Mouse (Mus musculus): ENCODE data around the gene Srd5a1. TPM values are rescaled to one million over a fixed set of nuclear protein-coding genes. Genes with fewer than 3 reads are reported as not detected.

The Srd5a1 gene
- total RNA-seq, 2 experiments from 2014 or later: 16.5 to 18.9 TPM

DNA sequence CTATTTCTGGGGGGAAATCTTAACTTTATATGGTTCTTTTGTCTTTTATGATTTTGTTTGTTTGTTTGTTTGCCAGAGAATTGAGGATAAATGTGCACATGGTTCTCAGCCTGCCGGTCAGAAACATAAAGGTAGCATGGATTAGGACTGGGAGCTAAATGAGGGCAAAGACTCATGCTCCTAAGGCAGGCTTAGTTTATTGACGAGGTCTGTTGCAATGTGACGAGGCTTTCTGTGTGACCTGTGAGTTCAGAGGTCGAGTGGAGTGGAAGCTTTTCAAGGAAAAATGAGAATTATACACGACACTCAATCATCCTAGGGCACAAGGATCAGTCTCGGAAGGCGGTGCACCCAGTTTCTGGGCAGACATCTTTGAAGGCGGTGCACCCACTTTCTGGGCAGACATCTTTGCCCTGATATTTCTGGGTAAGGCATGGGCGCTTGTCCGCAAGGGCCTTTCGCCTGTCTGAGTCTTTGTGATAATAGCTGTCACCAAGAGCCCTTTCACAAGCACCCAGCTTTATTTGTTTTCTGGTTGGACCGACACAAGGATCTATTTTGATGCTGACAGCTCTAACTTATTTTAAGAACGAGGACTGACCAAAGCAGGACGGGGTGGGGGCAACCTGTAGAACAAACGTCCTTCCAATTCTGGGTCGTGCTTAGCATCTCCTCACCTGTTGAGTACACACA lies 63.6 kb downstream of the Srd5a1 start:
- intact Hi-C loops (cut with DNase I): no loop called here
- DNase-seq: no peak

GRCm38 (mm10) chr13:69545019-69545418 lies 66.2 kb downstream of the Srd5a1 start:
- DNase-seq: peak; percentile 53
- intact Hi-C loops (cut with DNase I): no loop called here

GRCm38 (mm10) chr13:69543595-69543994 lies 67.6 kb downstream of the Srd5a1 start:
- DNase-seq: no peak
- intact Hi-C loops (cut with DNase I): no loop called here

DNA sequence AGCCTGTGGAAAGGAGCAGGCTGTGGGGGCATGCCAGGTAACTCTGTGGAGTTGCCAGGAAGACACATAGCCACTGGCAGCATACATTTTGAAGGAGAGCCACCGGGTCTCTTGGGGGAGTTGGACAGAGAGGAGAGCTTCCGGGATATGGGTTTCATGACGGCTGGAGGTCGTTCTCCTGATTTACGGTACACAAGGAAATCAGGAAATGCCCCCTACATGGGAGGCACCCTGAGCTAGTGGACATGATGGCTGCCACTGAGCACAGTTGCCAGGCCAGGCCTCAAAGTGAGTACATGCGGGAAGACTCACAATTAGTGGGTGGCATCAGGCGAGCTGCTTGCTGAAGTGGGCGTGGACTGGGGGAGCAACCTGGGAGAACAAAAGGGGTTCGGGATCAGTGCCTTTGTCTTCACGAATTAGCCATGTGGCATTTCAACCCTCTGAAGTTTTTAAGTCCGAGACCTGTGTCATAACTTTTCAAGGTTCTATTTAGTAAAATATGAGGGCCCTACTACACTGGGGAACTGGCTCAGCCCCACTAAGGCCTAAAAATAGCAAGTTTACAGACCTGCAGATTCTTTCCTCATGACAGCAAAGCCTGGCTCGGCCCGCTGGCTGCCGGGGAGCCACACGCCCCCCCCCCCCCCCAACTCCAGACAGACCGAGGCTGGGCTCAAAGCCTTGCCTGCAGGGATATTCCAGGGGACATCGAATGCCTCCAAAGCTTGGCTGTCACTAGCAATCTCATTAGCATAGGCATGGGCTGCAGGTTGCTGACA lies 68.5 kb downstream of the Srd5a1 start:
- DNase-seq: no peak
- intact Hi-C loops (cut with DNase I): no loop called here

- no peak for DNase-seq
- intact Hi-C loops (cut with DNase I): no loop called here
These were observed 69.5 kb downstream of the Srd5a1 start for GRCm38 (mm10) chr13:69541776-69542175.

DNA sequence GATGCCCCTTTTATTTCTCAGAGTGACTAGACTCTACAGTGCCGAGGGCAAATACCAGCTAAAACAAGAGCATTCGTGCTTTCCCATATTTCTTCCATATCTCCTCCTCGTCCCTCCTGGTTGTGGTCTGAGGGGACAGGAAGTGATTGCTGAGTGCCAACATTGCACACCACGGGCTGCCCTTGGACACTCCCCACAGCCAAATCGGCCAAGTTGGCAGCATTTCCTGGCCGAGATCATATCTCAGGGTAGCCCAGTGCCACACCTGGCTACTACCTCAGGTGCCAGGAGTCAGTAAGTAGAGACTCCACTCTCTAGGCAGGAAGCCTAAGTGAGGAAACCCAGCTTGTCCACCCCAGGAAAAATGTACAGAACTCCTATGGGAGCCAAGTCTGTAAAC lies 70.0 kb downstream of the Srd5a1 start:
- peak; percentile 40 for DNase-seq
- intact Hi-C loops (cut with DNase I): no loop called here

- DNase-seq: no peak
- intact Hi-C loops (cut with DNase I): no loop called here
These were observed 72.9 kb downstream of the Srd5a1 start for GRCm38 (mm10) chr13:69538327-69538726.

DNA sequence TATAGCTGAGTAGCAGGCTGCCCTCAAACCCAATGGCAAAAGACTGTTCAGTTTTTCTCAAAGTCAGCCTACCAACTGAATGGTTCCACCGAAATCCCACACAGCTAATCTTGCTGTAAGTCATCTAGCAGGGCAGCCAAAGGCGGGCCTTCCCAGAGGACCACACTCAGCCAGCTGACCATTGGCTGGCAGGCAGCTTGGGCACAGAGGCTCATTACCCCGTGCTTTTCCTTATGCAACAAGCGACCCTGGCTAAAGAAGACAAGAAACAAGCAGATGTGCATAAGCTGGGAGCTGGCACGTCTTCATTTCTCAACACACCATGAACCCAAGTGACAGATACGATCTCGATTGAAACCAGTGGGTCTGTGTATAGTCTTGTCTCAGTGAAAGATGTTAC lies 73.9 kb downstream of the Srd5a1 start:
- peak; percentile 63 for DNase-seq
- intact Hi-C loops (cut with DNase I): no loop called here

GRCm38 (mm10) chr13:69536021-69536420 lies 75.2 kb downstream of the Srd5a1 start:
- DNase-seq: no peak
- intact Hi-C loops (cut with DNase I): no loop called here

DNA sequence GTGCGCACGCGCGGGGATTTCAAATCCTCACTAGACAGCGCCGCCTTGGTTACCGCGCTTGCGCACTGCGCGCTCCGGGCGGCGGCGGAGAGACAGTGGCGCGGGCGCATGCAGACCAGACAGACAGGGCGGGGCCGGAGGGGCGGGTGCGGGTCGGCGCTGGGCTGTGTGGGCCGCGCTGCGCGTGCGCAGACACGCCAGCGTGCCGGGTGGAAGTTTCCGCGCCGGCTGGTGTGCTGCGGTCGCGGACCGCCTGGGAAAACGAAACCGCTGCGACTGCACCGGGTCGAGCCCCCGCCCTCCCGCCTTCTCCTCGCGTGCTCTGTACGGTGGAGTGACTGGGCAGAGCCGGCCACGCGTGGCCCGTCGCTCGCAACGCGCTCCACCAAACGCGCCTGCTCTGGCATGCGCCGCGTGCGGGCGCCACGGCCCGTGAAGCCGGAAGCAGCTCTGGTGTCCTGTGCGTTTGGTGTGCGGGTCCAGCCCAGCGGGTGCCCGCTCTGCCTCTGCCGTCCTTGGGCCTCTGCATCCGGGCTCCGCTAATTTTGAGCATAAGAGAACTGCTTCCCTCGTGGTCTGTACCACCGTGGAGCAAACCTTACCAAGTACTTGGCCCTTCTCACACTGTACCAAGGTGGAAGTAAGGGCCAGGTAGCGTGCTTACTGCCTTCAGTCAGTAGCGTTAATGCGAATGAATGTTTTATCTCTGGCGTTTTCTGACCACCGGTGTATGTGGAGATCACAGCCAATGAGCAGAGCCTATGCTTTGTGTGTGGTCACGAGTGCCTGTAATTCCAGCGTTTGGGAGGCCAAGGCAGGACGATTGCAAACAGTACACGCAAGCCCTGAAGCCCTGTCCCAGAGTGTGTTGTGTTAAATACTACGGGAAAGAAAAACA lies 76.3 kb downstream of the Srd5a1 start:
- peak; percentile 99 for DNase-seq
- intact Hi-C loops (cut with DNase I): no loop called here

DNA sequence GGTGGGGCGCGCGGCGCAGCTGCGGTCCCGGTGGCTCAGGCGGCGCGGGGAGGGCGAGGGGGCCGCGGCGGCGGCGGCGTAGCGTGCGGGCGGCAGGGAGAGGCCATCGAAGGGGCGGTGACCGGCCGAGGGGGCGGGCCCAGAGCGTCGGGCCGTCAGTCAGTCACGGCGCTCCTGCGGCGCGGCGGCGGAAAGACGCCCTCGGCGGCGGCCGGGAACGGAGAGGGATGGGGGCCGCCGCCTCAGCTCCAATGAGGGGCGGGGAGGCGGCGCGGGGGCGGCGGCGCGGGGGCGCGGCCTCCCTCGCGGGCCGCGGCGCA lies 76.9 kb downstream of the Srd5a1 start, which contains the start of gene Tent4a:
Gene Tent4a, minus strand, starts transcription at position 284 of the 320 bp plus-strand sequence.
- no peak for DNase-seq
- intact Hi-C loops (cut with DNase I): no loop called here

- intact Hi-C loops (cut with DNase I): no loop called here
These were observed 77.6 kb downstream of the Srd5a1 start, which contains the start of gene Nsun2 for GRCm38 (mm10) chr13:69533405-69534333. Nsun2 (plus strand) TSS chr13:69533746.

GRCm38 (mm10) chr13:69532893-69533404 lies 78.3 kb downstream of the Srd5a1 start:
- no peak for DNase-seq
- intact Hi-C loops (cut with DNase I): no loop called here

More at GRCm38 (mm10) chr13:69533405-69534333, 77.6 kb downstream of the Srd5a1 start, which contains the start of gene Nsun2:
- DNase-seq: peak; percentile 55

DNA sequence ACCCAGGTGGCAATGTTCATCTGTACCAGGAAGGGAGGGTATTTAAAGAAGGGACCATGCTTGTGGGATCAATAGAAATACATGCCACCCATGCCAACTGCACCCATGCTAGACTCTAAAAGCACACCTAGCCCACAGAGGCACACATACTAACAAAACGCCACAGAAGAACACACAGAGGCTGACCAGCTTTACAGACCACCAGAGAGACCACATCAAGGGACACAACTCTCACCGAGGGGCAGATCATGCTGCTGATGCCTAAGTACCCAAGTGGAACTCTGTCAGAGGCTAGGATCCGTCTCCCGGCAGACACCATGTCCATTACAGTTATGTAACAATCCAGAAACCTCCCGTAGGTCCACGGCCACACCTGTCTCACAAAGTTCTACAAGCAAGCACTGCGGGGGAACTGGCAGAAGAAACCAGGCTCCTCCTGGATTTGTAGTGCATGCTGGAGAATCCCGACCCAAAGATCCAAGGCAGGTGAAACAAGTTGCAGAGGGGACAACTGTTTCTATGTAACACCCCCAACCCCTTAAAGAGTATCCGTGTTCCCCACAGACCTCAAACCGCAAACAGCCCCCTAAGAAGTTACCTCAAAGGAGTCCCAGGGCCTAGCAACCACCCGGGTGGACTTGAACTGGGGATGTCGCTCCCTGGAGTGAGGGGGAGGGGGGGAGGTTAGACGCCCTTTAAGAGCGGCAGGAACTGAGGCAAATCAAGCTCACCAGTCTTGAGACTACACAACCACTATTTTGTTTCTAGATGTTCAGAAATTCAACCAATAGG lies 78.9 kb downstream of the Srd5a1 start:
- intact Hi-C loops (cut with DNase I): no loop called here
- no peak for DNase-seq

DNA sequence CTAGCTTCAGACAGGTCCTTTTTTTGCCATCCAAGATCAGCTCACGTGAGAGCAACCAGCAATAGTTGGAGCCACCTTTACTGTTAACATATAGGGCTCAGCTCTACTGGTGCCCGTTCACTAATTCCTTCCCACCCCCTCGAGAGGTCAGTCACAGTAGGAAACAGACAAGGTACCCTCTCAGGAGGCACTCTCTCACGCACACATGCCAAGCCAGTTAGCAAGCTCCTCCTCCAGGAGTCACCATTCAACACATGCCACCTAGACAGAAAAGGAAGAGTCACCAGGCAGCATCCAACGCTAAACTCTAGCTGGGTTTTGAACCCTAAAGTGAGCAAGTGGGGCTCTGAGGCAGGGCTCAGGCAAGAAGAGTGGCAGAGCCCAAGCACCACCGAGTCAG lies 79.8 kb downstream of the Srd5a1 start:
- intact Hi-C loops (cut with DNase I): no loop called here
- DNase-seq: no peak

DNA sequence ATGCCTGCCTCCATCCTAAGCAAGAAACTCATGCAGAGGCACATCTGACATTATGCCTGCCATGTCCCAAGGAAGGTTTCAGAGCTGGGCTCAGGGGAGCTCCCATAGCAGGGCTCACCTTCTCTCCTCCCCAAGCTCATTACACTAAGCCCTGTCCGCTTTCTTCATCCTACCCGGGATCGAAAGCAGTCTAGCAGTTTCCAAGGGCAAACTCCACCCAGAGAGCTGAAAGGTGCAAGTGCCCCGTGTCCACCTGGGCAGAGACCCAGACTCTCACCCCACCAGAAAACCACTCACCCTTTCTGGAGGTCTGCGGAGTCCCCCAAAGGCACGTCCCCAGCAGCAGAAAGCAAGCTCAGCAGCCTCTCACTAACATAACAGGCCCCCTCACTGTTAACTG lies 80.3 kb downstream of the Srd5a1 start:
- no peak for DNase-seq
- intact Hi-C loops (cut with DNase I): no loop called here

GRCm38 (mm10) chr13:69530156-69530555 lies 81.1 kb downstream of the Srd5a1 start:
- intact Hi-C loops (cut with DNase I): no loop called here
- DNase-seq: no peak

DNA sequence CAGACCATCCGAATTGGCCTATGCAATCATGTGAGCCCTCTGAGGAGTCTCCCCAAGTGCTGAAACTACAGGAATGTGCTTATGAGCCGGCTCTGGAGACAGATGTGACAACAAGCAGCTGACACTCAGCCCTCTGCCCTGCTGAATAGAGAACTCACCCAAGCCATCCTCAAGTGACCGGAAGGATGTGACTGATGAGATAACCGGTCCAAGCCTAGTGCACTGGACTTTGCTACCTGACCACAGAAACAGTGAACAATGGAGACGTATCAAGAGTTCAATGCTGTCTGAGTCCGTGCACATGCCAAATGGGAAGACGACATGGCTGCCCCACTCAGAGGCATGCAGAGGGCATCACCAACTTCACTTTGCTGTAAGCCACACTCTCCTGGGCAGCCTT lies 82.7 kb downstream of the Srd5a1 start:
- intact Hi-C loops (cut with DNase I): no loop called here
- no peak for DNase-seq

DNA sequence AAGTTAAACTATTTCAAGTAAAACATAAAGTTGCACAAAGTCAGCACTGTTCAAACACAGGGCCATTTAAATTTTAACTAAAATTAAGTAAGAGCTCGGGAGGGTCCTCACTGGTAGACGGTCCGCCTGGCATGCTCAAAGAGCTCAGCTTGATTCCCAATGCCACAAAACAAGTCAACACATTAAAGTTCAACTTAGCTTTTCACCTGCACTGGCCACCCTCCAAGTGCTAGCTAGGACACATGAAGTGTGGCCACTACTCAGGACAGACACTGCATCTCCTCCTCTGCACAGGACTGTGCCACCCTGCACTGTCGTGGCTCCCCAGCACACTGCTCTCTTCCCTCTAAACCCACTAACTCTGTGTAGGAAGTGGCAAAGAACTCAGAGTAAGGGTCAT lies 85.4 kb downstream of the Srd5a1 start:
- intact Hi-C loops (cut with DNase I): no loop called here
- DNase-seq: no peak

Data from left cerebral cortex, postnatal 4 days (tissue).